Mouse (Mus musculus) cortical plate, adult 2 months (tissue): ENCODE measurements around the gene 6430548M08Rik.

Experiments
- CTCF ChIP-seq: fragments of 200-500 bp; IDR thresholded peaks from 2 replicates; pipeline ENCODE4 v1.5.1; 2011; ENCODE audit warnings: mild to moderate bottlenecking, control low read depth, low read length; ENCODE audit not compliant: insufficient read depth; ENCODE audit errors: extremely low read depth
- POLR2A ChIP-seq: fragments of 200-500 bp; IDR thresholded peaks from 2 replicates; pipeline ENCODE4 v1.6.1; 2011; ENCODE audit warnings: mild to moderate bottlenecking, low read length, control low read depth; ENCODE audit not compliant: insufficient read depth; ENCODE audit errors: extremely low read depth

DNA sequence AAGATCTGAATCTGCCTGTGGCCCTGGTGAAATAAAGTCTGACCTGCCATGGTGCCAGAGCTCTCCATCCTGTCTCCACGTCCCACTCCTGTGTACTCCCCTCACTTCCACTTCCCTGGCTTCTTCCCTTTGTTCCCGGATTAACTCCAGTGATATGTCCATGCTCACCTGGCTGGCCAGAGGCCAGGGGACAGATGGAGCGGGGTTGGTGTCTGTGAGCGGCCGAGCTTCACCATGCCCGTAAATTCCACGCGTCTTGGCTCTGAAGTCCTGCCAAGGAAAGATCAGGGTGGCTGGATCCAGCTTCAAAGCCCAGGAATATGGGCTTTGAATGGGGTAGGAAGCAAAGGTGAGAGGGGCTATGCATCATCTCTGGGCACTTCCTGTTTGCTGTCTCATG, 53.2 kb downstream of the 6430548M08Rik start:
- TF ChIP-seq POLR2A (no peak), CTCF (no peak)
